18 mouse cellular contexts compared by ENCODE assay signal in genomic region chr1:136347140-136347539, GRCm38 (mm10). TPM values are rescaled to one million over a fixed set of nuclear protein-coding genes. Genes with fewer than 3 reads are reported as not detected.
DNase-seq lines count a peak whose midpoint lies in the region; ATAC-seq and TF ChIP-seq lines count a peak whose summit lies in the region.
"Had no signal": no experiment of that assay in that cellular context is flagged by ENCODE, and none has a peak within 500 bp of the region (broad histone marks: within the 10 kb centered on the region; RNA-seq: fewer than 3 reads in every experiment).

No protein-coding gene starts in this region.

- peaks cover 6% of the 10 kb centered on the region; the same call in 1 of the 2 replicates for H3K27me3 ChIP-seq in G1E (ENCODE audit: insufficient read depth, low read length)
- peaks cover 7% of the 10 kb centered on the region for H3K27me3 ChIP-seq in erythroblast, embryonic 14.5 days (ENCODE audit: control insufficient read depth)
- H3K27me3 ChIP-seq in liver, embryonic 15.5 days: peaks cover 8% of the 10 kb centered on the region; the same call in 1 of the 2 replicates
- H3K27me3 ChIP-seq: hindbrain, embryonic 15.5 days; neural tube, embryonic 12.5 days had no signal

- no peak for TF ChIP-seq CTCF in G1E (IDR thresholded peaks at IDR 0.05; ENCODE audit: low read depth, low read length)

- peak overlapping the region; percentile 86 for H3K4me2 ChIP-seq in liver, embryonic 15.5 days

- no peaks in the 10 kb centered on the region for H3K9me3 ChIP-seq in G1E (replicated peaks)
- no peaks in the 10 kb centered on the region for H3K9me3 ChIP-seq in erythroblast, embryonic 14.5 days (ENCODE audit: control insufficient read depth, low read length)
- H3K9me3 ChIP-seq in liver, embryonic 15.5 days (replicated peaks): no peaks in the 10 kb centered on the region
- H3K9me3 ChIP-seq: hindbrain, embryonic 15.5 days; megakaryocyte, embryonic 14.5 days; neural tube, embryonic 12.5 days had no signal

- ATAC-seq in G1E (ENCODE audit: extremely low read depth, insufficient number of reproducible peaks, low FRiP score, poor library complexity, severe bottlenecking): 0 out of 2 replicates have a peak, but pooled peaks have one; percentile 5
- peak; percentile 80 for ATAC-seq in liver, embryonic 15.5 days (ENCODE audit: insufficient read depth)
- ATAC-seq in CD4-positive, CD25-positive, alpha-beta regulatory T cell, adult 4 months: no peak
- ATAC-seq: forebrain, embryonic 16.5 days; intestine, embryonic 16.5 days had no signal

- peak overlapping the region; percentile 98 for H3K27ac ChIP-seq in liver, embryonic 15.5 days (replicated peaks)
- H3K27ac ChIP-seq: kidney, postnatal 0 days; left cerebral cortex, adult 2 months; neural tube, embryonic 12.5 days had no signal

- 12% methylated on average over 4 of the region's 4 CpGs for WGBS in liver, embryonic 15.5 days (ENCODE audit: insufficient replicate concordance)

- H3K4me3 ChIP-seq in G1E (ENCODE audit: low read depth, low read length): no peak overlapping the region
- peak overlapping the region; percentile 70 for H3K4me3 ChIP-seq in erythroblast, embryonic 14.5 days (replicated peaks)
- peak overlapping the region; percentile 93 for H3K4me3 ChIP-seq in liver, embryonic 15.5 days (replicated peaks)
- H3K4me3 ChIP-seq: megakaryocyte, embryonic 14.5 days had no signal

- 0 out of 2 replicates have a peak overlapping the region, but pooled peaks have one; percentile 96 for H3K9ac ChIP-seq in liver, embryonic 15.5 days
- H3K9ac ChIP-seq: neural tube, embryonic 12.5 days had no signal

- H3K4me1 ChIP-seq in G1E (ENCODE audit: insufficient read depth, low read depth, low read length): peaks cover 42% of the 10 kb centered on the region
- peaks cover 68% of the 10 kb centered on the region for H3K4me1 ChIP-seq in erythroblast, embryonic 14.5 days (ENCODE audit: control insufficient read depth)
- peaks cover 57% of the 10 kb centered on the region for H3K4me1 ChIP-seq in liver, embryonic 15.5 days (replicated peaks)

- H3K36me3 ChIP-seq in G1E (replicated peaks): peaks cover 10% of the 10 kb centered on the region
- H3K36me3 ChIP-seq in erythroblast, embryonic 14.5 days (ENCODE audit: control insufficient read depth): peaks cover 22% of the 10 kb centered on the region
- 0 out of 2 replicates have a peak, but pooled peaks cover 4% of the 10 kb centered on the region for H3K36me3 ChIP-seq in liver, embryonic 15.5 days (replicated peaks)
- H3K36me3 ChIP-seq: hindbrain, embryonic 15.5 days; neural tube, embryonic 12.5 days had no signal

- no peak for DNase-seq in G1E (ENCODE audit: low spot score)
- DNase-seq in c-Kit-negative CD71-positive TER-119-positive erythroid progenitor cells, embryonic 14.5 days (ENCODE audit: low read depth, low spot score): peak; percentile 71
- no peak for DNase-seq in Muller cell, postnatal 12 days (ENCODE audit: inconsistent ontology term)
- DNase-seq in lung, postnatal 4 days: no peak
- DNase-seq: adrenal gland, adult 8-10 months; heart, postnatal 36 days; right cerebral cortex, postnatal 14 days; thymus, adult 18-20 months had no signal

RNA-seq across cellular contexts. Expression of gene Camsap2, which starts 1.2 kb away (rescaled TPM):
- total RNA-seq in G1E (2014; fragmentation: Nextera tagmentation): 44.8 and 46.9 TPM in 2 replicates
- total RNA-seq in G1E (2017): 35.9 and 40.5 TPM in 2 replicates
- 8.8 and 10.1 TPM in 2 replicates for polyA plus RNA-seq in G1E (2012)
- polyA plus RNA-seq in erythroblast, embryonic 14.5 days (2012): 0.76 and 1.1 TPM in 2 replicates
- polyA plus RNA-seq in liver, embryonic 15.5 days (2015; fragmentation: Nextera tagmentation; extraction: Ambion mirVana): 5.9 and 6.5 TPM in 2 replicates
- polyA plus RNA-seq in CD4-positive, CD25-positive, alpha-beta regulatory T cell, adult 4 months (2017; shearing (Covaris generic)): 1 to 10 TPM; 3.9 to 6.2 TPM
